Mouse (Mus musculus): ENCODE results near the gene Plch2.

Gene Plch2

DNA sequence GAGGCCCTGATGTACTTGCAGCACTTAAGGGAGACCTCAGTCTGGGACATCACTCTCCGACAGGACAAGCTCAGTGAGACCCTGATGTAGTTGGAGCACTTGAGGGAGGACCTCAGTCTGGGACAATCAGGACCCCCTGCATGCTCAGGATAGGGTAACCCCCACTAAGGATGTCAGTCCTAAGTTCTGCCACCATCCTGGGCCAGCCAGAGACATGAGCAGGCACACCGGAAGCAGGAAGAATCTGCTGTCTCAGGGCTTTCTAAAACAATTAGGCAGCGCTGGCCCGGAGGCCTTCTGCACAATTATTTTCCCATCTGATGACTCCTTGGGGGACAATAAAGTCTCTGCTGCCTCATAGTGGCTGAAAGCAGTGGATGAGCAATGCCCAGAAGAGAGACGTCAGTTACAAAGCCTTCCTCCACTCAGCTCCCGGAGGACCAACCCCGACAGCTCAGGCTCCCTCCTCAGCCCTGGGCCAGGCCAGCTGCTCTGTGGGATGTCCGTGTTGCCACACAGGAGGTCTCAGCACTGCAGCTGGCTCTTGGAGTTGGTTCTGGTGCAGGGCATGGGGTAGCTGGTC, 59.9 kb downstream of the Plch2 start:
- peak; percentile 18 for DNase-seq (ENCODE audit: extremely low spot score, low spot score)

DNA sequence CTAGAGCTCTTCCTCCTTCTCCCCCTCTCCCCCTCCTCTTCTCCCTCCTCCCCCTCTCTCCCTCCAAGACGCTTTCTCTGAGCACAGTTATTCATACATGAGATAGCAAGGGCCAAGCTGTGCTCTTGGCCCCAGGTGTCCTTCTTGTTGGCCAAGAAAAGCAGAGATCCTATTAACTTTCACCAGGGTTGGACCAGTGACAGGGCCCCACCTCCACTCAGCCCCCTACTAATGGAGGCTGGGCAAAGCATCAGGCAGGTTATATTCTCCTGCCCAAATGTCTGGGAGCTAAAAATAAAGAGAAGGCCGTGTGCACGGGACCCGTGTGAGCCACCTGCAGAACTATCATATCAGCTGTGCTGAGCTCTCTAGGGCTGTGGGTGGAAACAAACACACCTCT, 61.7 kb downstream of the Plch2 start:
- DNase-seq (ENCODE audit: extremely low spot score, low spot score): no peak

DNA sequence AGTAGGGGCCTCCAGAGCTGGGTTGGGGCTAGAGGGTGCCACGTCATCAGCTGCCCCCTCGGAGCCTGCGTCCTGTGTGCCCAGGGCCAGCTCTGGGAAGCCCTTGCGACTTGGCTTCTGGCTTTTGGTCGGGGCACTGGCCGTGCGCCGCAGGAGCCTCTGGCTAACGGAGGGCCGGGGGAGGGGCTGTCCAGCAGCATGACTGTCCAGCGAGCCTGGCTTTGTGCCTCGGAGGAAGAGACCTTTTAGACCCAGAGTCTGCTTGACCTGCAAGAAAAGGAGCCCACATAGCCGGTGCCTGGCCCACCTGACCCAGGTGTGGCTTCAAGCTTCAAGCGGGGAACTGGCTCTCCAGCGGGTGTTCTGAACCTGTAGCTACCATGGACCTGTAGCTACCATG, 69.8 kb downstream of the Plch2 start:
- DNase-seq (ENCODE audit: extremely low spot score, low spot score): no peak

DNA sequence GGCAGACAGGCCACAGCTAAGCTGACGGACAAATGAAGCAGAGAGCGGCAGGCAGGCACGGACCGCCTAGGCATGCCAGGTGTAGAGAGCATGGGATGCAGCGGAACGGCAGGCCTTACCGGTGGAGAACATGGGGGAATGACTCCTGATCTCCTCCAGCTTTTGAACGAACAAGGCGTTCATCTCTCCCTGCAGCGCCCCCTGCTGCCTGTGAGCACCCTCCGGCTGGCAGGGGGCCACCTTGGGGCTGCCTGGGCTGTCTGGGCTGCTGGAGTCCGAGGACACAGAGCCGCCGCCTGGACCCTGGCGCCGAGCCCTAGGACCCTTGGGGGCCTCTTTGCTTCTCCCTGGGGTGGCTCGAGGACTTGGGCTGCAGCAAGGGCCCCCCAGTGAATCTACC, 70.5 kb downstream of the Plch2 start:
- DNase-seq (ENCODE audit: extremely low spot score, low spot score): peak; percentile 77

DNA sequence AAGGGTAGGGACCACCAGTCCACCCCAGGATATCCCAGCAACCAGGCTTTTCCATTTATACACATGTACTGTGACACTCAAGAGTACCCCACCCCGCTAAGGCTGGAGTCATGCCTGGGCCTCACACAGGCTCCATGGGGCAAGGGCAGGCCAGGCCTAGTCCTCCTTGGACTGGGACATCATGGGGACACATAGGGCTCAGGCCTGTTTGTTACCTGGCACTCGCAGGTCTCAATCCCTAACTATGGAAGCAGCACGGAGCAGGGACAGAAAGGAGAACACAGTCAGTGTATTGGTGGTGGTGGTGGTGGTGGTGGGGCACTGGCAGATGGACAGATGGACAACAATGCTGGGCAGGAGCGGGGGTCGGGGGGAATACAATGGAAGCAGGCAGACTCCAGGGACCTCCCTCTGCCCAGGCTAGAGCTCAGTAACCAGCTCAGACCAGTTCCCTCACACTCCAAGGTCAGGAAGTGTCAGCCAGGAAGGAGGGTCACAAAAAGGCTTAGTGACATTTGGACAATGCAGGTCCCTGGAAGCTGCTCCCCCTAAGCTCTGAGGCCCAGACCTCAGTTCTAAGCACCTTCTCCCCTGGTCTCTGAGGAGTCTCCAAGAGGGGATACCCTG, 71.3 kb downstream of the Plch2 start:
- DNase-seq (ENCODE audit: extremely low spot score, low spot score): no peak

DNA sequence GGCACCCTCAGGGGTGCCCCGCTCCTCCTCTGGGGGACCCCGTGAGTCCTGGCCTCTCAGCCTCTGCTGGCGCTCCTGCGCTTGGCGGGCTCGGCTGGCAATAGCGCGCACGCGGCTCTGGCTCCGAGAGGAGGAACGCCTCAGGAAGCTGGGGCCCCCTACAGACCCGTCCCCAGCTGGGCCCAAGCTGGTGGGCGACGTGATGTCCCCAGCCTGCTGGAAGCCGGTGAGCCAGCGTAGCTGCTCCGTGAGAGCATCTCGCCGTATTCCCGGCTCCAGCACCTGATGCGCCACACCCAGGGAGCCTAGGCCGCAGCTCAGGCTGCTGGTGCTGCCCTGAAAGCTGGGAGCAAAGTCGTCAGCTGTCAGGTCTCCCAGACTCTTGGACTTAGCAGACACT, 72.8 kb downstream of the Plch2 start:
- no peak for DNase-seq (ENCODE audit: extremely low spot score, low spot score)

DNA sequence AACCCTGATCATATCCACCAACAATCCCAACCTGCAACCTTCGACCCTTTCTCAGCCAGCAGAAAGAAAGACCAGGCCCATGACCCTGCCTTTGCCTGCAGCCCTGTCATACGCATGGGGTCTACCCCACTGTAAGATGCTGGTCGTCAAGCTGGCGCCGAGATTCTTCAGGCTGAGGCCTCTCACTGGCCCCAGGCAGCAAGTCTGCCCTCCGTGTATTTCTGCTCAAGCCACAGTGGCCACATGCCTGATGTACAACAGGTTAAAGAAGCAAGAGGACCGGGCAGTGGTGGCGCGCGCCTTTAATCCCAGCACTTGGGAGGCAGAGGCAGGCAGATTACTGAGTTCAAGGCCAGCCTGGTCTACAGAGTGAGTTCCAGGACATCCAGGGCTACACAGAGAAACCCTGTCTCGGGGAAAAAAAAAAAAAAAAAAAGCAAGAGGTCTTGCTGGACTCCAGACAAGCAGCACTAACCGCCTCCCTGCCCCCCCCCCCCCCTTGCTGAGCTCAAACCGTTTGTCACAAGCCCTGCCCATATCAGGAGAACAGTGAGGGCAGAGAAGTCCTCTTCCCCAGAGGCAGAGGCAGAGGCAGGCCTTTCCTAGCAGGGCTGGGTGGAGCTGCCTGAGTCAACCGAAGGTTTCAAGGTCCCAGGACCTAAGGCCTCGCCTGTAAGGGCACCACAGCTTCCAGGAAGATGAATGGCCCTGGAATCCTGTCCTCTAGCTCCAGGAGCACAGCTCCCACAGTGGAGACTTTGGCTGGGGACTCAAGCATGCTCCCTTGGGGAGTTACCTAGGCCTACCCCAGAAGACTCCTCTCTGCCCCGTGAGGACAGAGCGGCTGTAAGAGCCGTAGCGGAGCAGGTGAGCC, 74.1 kb downstream of the Plch2 start:
- DNase-seq (ENCODE audit: extremely low spot score, low spot score): no peak

DNA sequence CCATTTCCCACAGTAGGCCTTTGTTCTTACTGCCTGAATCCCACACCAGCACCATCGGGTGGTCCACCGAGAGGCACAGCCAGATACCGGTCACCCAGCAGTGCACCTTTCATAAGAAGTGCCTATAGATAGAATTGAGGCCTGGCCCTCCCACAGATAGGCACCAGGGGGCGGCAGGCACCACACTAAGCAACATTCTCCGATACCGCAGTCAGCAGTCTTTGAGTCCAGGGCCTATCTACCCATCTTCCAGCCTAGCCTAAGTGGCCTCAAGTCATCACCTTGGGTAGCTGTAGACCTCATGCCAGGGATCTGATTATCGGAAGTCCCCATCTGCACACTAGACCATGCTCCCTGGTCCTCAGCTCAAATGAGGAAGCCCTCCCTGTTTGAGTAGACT, 75.1 kb downstream of the Plch2 start:
- DNase-seq (ENCODE audit: extremely low spot score, low spot score): peak; percentile 60

DNA sequence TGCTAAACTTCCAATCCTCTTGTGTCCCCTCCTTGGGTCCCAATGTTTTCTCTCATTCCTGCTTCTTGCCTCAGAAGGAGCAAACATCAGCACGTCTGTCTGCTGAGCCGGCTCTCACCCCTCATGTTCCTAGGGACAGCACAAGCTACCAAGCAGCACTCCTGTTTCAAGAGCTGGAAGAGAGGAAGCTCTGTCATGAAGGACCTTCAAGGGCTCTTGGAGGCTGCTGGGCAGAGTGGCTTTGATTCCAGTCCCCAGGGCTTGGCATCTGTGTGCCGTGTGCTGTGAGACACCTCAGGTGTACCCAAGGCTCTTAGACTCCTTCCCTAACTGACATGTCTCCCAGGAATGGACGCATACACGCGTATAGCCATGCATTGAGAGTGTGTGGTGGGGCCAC, 75.5 kb downstream of the Plch2 start:
- no peak for DNase-seq (ENCODE audit: extremely low spot score, low spot score)

DNA sequence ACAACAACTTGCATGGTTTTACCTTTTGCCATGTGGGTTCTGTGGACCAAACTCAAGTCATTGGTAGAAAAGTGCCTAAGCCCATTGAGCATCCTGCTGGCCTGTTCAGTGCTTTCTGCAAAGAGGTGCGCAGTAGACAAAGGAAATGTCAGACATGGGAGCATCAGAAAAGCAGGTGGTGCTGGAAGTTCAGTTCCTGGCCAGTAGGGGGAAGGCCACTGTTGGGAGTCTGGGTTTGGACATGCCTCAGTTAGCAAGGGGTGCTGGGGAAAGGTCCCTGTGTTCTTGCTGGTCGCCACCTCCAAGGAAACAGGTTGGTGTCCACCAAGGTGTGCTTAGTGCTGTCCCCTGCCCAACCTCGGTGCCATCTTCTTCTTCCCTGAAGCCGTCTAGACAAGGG, 76.5 kb downstream of the Plch2 start:
- no peak for DNase-seq (ENCODE audit: extremely low spot score, low spot score)

DNA sequence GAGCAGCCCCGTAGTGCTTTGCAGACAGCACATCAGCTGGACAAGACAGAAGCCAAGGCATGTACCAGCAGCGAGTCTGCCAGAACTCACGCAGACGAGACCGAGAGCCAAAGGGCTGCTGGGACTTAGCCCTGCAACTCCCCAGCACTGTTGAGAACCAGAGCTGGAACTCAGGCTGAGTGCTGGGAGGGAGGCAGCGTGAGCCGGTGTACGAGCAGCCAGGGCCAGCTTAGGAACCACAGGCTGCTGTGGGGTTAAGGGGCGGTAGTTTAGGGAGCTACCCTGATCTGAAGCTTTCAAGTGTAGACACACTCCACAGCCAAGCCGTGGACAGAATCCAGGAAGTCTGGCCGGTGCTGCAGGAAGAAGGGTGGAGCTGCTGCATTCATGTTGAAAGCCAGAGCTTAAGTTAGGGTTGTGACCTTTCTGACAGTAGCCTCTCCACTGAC, 82.4 kb downstream of the Plch2 start:
- DNase-seq (ENCODE audit: extremely low spot score, low spot score): no peak

DNA sequence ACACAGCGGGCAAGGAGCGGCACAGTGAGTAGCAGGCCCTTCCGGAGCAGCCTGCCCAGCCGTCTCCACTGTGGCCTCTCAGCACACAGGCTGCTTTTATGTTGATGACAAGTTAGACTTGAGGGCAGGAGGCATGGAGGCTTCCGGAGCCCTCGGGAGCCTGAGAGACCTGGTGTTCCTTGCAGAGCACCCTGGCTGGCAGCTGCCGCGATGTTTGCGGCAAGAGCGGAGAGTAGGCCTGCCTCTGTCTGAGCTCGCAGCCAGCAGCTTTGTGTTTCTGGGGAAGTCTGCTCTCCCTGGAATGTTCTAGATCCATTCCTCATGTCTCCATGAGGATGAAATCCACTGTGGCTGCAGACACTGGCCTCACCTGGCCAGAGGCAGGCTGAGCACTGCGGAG, 84.0 kb downstream of the Plch2 start:
- DNase-seq (ENCODE audit: extremely low spot score, low spot score): no peak

DNA sequence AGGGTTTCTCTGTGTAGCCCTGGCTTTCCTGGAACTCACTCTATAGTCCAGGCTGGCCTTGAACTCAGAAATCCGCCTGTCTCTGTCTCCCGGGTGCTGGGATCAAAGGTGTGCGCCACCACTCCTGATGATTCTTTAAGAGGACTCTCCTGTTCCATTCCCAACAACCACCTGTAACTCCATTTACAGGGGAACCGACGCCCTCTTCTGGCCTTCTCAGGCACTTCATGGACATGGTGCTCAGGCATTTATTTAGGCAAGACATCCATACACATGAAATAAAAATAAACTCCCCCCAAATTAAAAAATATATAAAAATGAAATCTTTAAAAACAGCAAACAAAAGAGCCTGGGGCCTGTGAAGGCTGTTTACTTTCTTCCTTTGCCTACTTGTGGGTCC, 89.4 kb downstream of the Plch2 start:
- DNase-seq (ENCODE audit: extremely low spot score, low spot score): peak; percentile 61

DNA sequence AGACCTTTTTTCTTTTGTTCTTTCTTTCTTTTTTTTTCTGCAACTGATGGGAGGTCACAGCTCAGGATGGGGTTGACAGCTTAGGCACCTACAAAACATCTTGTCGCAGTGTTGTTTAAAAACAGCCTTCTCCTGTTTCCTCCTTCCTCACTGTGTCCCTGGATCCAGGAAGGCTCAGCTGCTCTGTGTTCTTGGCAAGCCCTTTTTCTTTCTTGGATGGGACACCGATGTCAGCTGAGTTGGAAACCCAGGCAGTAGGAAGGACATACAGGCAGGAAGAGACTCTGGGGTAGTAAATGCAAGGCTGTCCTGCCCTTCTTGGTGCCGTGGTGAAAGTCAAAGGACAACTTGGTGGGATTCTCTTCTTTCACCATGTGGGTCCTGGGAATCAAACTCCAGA, 90.7 kb downstream of the Plch2 start:
- no peak for DNase-seq (ENCODE audit: extremely low spot score, low spot score)

DNA sequence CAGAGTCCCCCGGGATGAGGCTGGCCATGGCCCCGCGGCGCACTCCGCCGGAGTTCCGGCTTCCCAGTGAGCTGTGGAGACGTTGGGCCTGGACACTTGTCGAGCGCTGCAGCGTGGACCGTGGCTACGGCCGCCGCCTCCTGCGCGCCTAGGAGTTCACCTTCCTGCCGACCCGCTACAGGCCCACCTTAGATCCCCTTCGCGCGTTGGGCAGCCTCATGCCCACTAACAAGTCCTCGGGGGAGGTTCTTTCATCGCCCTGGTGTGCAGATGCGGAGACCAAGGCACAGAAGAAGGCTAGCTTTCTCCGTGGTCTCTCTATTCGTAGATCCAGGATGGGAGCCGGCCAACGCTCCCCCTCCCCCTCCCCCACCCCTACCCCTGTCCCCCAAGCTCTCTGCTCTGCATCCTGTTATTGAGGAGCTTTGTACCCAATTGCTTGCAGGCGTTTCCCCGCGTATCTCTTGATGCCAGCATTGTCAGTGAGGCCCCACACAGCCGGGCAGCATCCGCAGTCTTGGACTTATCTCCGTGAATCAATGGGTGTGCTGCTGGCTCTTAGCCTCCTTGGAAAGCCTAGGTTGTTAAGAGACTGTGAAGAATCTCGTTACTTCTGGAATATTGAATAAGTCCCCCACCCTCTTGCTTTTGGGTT, 91.9 kb downstream of the Plch2 start:
- no peak for DNase-seq (ENCODE audit: extremely low spot score, low spot score)

DNA sequence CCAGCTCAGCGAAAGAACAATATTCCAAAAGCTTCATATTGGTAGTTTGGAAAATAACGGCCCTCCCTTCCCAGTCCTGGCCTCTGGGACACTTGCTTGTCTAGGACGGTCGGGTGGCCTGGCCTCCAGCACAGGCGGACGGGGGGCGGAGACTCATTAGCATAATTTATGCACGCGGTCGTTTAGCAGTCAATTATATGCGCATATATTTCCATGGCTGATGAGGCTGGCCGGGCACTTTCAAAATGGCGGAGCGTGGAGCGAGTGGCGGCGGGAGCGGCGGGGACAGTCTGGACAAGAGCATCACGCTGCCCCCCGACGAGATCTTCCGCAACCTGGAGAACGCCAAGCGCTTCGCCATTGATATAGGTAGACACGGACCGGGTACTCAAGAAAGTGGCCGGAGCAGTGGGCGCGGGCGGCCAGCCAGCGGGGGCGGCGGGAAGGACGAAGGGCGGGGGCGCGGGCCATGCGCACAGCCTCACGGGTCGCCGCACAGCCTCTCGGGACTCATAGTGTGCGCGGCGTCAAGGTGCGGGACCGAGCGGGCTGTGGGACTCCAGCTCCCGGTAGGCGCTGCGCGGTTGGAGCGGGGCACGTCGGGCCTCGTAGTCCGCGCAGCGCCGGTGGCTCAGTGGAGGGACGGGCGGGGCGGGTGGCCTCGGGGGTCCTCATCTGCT, 92.5 kb downstream of the Plch2 start, which contains the start of gene Pank4:
Gene Pank4 (plus strand): TSS at position 223 of the 680 bp plus-strand sequence.
- DNase-seq (ENCODE audit: extremely low spot score, low spot score): peak; percentile 93

DNA sequence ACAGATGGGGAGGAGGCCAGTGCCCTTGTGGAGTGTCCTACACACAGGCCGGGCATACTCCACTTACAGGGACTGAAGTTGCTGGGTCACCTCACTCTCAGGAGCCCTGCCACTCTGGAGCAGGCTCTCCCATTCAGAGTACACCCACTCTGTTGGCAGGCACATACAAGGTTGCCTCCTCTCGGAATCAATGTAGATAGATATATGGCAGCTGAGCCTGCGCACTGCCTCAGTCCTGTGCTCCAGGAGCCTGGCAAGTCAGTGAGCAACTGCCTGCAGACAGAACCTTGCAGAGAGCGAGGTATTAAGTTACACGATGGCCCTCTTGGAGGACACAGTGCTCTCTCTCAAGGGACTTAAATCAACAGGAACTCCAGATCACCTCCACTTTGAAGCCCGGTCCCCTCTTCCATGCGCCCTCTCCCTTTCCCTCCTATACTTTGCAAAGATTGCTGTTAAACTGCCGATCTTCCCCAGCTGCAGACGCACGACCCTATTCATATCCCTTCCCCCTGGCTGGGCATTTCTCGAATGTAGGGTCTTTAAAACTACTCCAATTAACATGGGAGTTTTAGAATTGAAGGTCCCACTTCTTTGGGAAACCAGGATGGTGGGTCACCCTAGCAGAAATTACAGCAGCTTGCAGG, 93.3 kb downstream of the Plch2 start:
- DNase-seq (ENCODE audit: extremely low spot score, low spot score): peak; percentile 63

DNA sequence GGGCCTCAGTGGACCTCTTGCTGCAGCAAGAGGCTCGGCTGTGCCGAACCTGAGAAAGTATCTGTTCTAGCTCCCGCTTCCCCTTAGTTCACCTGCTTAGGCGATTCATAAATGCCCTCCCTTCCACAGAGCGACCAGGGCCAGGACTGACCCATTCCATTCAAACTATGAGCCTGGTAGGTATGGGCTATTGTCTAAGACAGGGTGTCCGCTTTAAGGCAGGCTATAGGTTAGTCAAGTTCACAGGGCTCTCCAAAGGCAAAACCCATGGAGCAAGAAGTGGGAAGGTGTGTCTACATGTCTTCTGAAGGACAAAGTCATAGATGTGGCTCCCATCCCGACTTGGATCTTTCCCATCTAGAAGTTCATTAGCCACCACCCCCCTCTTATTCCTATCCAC, 93.9 kb downstream of the Plch2 start:
- DNase-seq (ENCODE audit: extremely low spot score, low spot score): peak; percentile 40

DNA sequence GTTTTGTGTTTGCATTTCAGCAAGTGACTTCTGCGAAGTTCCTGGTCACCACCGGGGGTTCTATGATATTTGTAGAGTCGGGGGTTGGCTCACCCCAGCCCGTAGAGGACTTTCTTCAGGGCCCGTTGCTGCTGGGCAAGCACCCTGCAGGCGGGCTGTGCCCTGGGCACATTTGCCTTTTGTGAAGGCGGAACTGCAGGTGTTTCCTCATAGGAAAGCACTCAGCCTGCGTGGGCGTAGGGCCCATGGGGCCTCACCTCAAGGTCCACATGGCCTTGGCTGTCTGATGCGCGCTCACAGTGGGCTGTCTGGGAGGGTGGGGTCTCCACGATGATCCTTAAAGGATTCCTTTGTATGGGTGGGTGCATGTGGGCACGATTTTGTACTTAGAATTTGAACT, 94.7 kb downstream of the Plch2 start:
- no peak for DNase-seq (ENCODE audit: extremely low spot score, low spot score)

DNA sequence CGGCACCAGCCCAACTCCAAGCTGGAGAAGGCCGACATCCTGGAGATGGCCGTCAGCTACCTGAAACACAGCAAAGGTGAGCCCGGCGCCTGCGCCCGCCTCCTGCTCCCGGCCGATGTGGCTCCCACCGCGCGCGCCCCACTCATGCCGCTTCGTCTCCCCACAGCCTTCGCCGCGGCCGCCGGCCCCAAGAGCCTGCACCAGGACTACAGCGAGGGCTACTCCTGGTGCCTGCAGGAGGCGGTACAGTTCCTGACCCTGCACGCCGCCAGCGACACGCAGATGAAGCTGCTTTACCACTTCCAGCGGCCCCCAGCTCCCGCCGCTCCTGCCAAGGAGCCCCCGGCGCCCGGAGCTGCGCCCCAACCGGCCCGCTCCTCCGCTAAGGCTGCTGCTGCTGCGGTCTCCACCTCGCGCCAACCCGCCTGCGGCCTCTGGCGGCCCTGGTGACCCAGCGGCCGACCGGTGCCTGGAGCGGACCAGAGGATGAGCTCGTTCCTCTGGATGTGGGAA, 95.3 kb downstream of the Plch2 start:
- peak; percentile 74 for DNase-seq (ENCODE audit: extremely low spot score, low spot score)

Data from neural tube, embryonic 10.5 days (tissue).